Mouse (Mus musculus): ENCODE results near the gene Amn. TPM values are rescaled to one million over a fixed set of nuclear protein-coding genes. Genes with fewer than 3 reads are reported as not detected.

The Amn gene
- 0.34 and 0.50 TPM in 2 replicates for polyA plus RNA-seq (2014; fragmentation: Nextera tagmentation; extraction: Ambion mirVana)

- H3K27ac ChIP-seq (replicated peaks; ENCODE audit: low read depth, low read length), result no peak within 1 kb of the TSS
- 35% methylated on average over 22 of the region's 25 CpGs for WGBS
- peaks cover 61% of the 10 kb centered on the region for H3K27me3 ChIP-seq (replicated peaks; ENCODE audit: control insufficient read depth, insufficient read depth, low read length)
- no peaks in the 10 kb centered on the region for H3K9me3 ChIP-seq (ENCODE audit: control insufficient read depth, low read length)
- peak within 1 kb of the TSS; percentile 23 for H3K4me3 ChIP-seq (ENCODE audit: low read depth, low read length)
- ATAC-seq (ENCODE audit: low read depth), result no peak
- peak within 1 kb of the TSS; percentile 29 for H3K4me2 ChIP-seq (ENCODE audit: low read depth, low read length)
- no peaks in the 10 kb centered on the region for H3K36me3 ChIP-seq (ENCODE audit: control insufficient read depth, insufficient read depth, low read length)
- H3K4me1 ChIP-seq (ENCODE audit: control insufficient read depth, insufficient read depth, low read length), result peaks cover 13% of the 10 kb centered on the region
- DNase-seq (ENCODE audit: low spot score), result no peak
- 0 out of 2 replicates have a peak within 1 kb of the TSS, but pooled peaks have one; percentile 8 for H3K9ac ChIP-seq (ENCODE audit: low read depth, low read length)
Measured at GRCm38 (mm10) chr12:111270629-111271277, at the start of gene Amn. Amn (plus strand) TSS chr12:111271095.

DNA sequence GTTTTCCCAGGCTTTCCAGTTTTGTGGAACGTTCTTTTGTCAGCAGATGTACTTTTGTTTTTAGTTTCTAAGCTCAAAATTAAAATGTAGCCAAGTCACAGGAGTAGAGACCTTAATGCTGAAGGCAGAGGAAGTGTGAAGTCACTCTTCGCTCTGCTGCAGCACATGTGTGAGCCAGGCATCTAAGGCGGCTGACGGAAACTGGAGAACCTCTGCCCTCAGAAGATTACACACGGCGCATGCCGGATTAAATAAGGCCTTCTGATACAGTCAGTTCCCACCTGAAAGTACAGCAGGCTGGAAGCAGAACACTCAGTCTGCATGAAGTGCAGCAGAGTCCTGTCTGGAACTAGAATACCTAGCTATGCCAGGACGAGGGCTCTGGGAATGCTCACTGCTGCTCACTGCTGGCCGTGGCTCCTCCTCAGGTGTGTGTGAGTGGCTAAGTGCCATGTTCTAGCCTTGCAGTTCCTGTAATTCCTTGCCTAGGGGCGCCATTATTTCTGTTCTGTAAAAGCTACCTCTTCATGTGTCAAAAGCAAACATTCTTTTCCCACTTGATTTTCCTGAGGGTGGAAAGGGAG, 45.6 kb upstream of the Amn start:
- peak; percentile 58 for DNase-seq (ENCODE audit: low spot score)
- peak overlapping the region; percentile 30 for H3K27ac ChIP-seq (replicated peaks; ENCODE audit: low read depth, low read length)
- peaks cover 30% of the 10 kb centered on the region for H3K36me3 ChIP-seq (ENCODE audit: control insufficient read depth, insufficient read depth, low read length)
- WGBS, result 40% methylated on average over 10 of the region's 10 CpGs
- H3K27me3 ChIP-seq (replicated peaks; ENCODE audit: control insufficient read depth, insufficient read depth, low read length), result no peaks in the 10 kb centered on the region
- 0 out of 2 replicates have a peak, but pooled peaks cover 7% of the 10 kb centered on the region for H3K9me3 ChIP-seq (ENCODE audit: control insufficient read depth, low read length)
- no peak overlapping the region for H3K4me3 ChIP-seq (ENCODE audit: low read depth, low read length)
- H3K4me1 ChIP-seq (ENCODE audit: control insufficient read depth, insufficient read depth, low read length), result peaks cover 4% of the 10 kb centered on the region; the same call in 1 of the 2 replicates
- ATAC-seq (ENCODE audit: low read depth), result peak; percentile 79
- H3K9ac ChIP-seq (ENCODE audit: low read depth, low read length), result no peak overlapping the region
- no peak overlapping the region for H3K4me2 ChIP-seq (ENCODE audit: low read depth, low read length)

- WGBS, result 69% methylated on average over 4 of the region's 4 CpGs
- no peak for DNase-seq (ENCODE audit: low spot score)
Measured at GRCm38 (mm10) chr12:111227410-111227809, 43.5 kb upstream of the Amn start.

DNA sequence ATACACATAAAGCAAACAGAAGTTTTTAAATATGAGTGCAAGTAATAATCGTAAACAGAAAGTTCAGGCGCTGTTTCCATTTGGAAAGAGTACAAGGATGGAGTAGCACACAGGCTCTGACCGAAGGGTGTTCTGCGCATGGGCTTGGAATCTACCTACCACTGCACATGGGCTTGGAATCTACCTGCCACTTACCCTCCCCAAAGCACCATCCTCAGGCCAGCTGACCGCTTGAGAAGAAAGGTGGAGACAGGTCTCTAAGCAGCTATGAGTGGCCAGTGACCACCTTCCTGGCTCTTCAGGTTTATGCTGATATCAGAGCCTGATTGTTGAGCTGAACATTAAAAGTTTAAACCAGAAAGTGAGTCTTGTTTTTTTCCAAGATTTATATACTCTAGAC, 42.4 kb upstream of the Amn start:
- Histone ChIP-seq H3K9ac (ENCODE audit: low read depth, low read length) (no peak overlapping the region), H3K27ac (replicated peaks; ENCODE audit: low read depth, low read length) (no peak overlapping the region), H3K9me3 (ENCODE audit: control insufficient read depth, low read length) (no peaks in the 10 kb centered on the region), H3K27me3 (replicated peaks; ENCODE audit: control insufficient read depth, insufficient read depth, low read length) (no peaks in the 10 kb centered on the region), H3K4me1 (ENCODE audit: control insufficient read depth, insufficient read depth, low read length) (peaks cover 4% of the 10 kb centered on the region; the same call in 1 of the 2 replicates), H3K4me2 (ENCODE audit: low read depth, low read length) (no peak overlapping the region), H3K36me3 (ENCODE audit: control insufficient read depth, insufficient read depth, low read length) (peaks cover 4% of the 10 kb centered on the region; the same call in 1 of the 2 replicates), H3K4me3 (ENCODE audit: low read depth, low read length) (no peak overlapping the region)
- WGBS, result 96% methylated on average over 5 of the region's 5 CpGs
- ATAC-seq (ENCODE audit: low read depth) (no peak), DNase-seq (ENCODE audit: low spot score) (no peak)

More at GRCm38 (mm10) chr12:111227410-111227809, 43.5 kb upstream of the Amn start:
- Histone ChIP-seq H3K27me3 (replicated peaks; ENCODE audit: control insufficient read depth, insufficient read depth, low read length) (no peaks in the 10 kb centered on the region), H3K9me3 (ENCODE audit: control insufficient read depth, low read length) (no peaks in the 10 kb centered on the region), H3K4me3 (ENCODE audit: low read depth, low read length) (no peak overlapping the region), H3K27ac (replicated peaks; ENCODE audit: low read depth, low read length) (no peak overlapping the region), H3K4me2 (ENCODE audit: low read depth, low read length) (no peak overlapping the region), H3K36me3 (ENCODE audit: control insufficient read depth, insufficient read depth, low read length) (peaks cover 12% of the 10 kb centered on the region), H3K9ac (ENCODE audit: low read depth, low read length) (no peak overlapping the region), H3K4me1 (ENCODE audit: control insufficient read depth, insufficient read depth, low read length) (peaks cover 4% of the 10 kb centered on the region; the same call in 1 of the 2 replicates)
- ATAC-seq (ENCODE audit: low read depth), result no peak

GRCm38 (mm10) chr12:111230793-111231192, 40.1 kb upstream of the Amn start:
- Histone ChIP-seq H3K4me1 (ENCODE audit: control insufficient read depth, insufficient read depth, low read length) (no peaks in the 10 kb centered on the region), H3K4me3 (ENCODE audit: low read depth, low read length) (no peak overlapping the region), H3K27me3 (replicated peaks; ENCODE audit: control insufficient read depth, insufficient read depth, low read length) (no peaks in the 10 kb centered on the region), H3K9me3 (ENCODE audit: control insufficient read depth, low read length) (no peaks in the 10 kb centered on the region), H3K27ac (replicated peaks; ENCODE audit: low read depth, low read length) (no peak overlapping the region), H3K36me3 (ENCODE audit: control insufficient read depth, insufficient read depth, low read length) (no peaks in the 10 kb centered on the region), H3K4me2 (ENCODE audit: low read depth, low read length) (no peak overlapping the region), H3K9ac (ENCODE audit: low read depth, low read length) (no peak overlapping the region)
- ATAC-seq (ENCODE audit: low read depth), result no peak
- 77% methylated on average over 2 of the region's 2 CpGs for WGBS
- DNase-seq (ENCODE audit: low spot score), result no peak

GRCm38 (mm10) chr12:111233798-111234197, 37.1 kb upstream of the Amn start:
- H3K4me3 ChIP-seq (ENCODE audit: low read depth, low read length), result no peak overlapping the region
- no peak overlapping the region for H3K9ac ChIP-seq (ENCODE audit: low read depth, low read length)
- H3K27ac ChIP-seq (replicated peaks; ENCODE audit: low read depth, low read length), result no peak overlapping the region
- DNase-seq (ENCODE audit: low spot score), result no peak
- 0 out of 2 replicates have a peak, but pooled peaks cover 15% of the 10 kb centered on the region for H3K36me3 ChIP-seq (ENCODE audit: control insufficient read depth, insufficient read depth, low read length)
- WGBS, result 87% methylated on average over 4 of the region's 4 CpGs
- H3K9me3 ChIP-seq (ENCODE audit: control insufficient read depth, low read length), result no peaks in the 10 kb centered on the region
- ATAC-seq (ENCODE audit: low read depth), result no peak
- no peaks in the 10 kb centered on the region for H3K4me1 ChIP-seq (ENCODE audit: control insufficient read depth, insufficient read depth, low read length)
- H3K27me3 ChIP-seq (replicated peaks; ENCODE audit: control insufficient read depth, insufficient read depth, low read length), result no peaks in the 10 kb centered on the region
- no peak overlapping the region for H3K4me2 ChIP-seq (ENCODE audit: low read depth, low read length)

DNA sequence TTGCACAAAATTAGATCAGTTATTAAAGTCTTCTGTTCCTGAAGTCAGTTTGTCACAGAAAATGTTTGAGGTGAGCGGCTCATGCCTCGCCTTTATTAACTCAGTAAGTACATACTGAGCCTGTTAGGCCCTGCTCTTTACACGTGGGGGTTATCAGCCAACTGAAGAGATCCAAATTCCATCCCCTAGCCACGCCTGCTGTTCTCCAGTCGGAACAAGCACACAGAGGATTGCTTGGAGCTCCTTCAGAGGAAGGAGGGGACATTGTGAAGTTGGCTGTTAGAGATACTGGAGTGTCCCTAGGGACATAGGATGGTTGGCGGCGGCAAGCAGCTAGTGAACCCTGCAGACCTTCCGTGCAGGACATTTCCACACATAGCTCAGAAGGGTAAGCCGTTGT, 36.5 kb upstream of the Amn start:
- no peak overlapping the region for H3K9ac ChIP-seq (ENCODE audit: low read depth, low read length)
- no peaks in the 10 kb centered on the region for H3K4me1 ChIP-seq (ENCODE audit: control insufficient read depth, insufficient read depth, low read length)
- H3K9me3 ChIP-seq (ENCODE audit: control insufficient read depth, low read length), result no peaks in the 10 kb centered on the region
- H3K4me3 ChIP-seq (ENCODE audit: low read depth, low read length), result no peak overlapping the region
- H3K36me3 ChIP-seq (ENCODE audit: control insufficient read depth, insufficient read depth, low read length), result peaks cover 20% of the 10 kb centered on the region; the same call in 1 of the 2 replicates
- no peaks in the 10 kb centered on the region for H3K27me3 ChIP-seq (replicated peaks; ENCODE audit: control insufficient read depth, insufficient read depth, low read length)
- 72% methylated on average over 9 of the region's 9 CpGs for WGBS
- peak; percentile 52 for DNase-seq (ENCODE audit: low spot score)
- H3K27ac ChIP-seq (replicated peaks; ENCODE audit: low read depth, low read length), result no peak overlapping the region
- H3K4me2 ChIP-seq (ENCODE audit: low read depth, low read length), result no peak overlapping the region
- ATAC-seq (ENCODE audit: low read depth), result 0 out of 2 replicates have a peak, but pooled peaks have one; percentile 48

- Histone ChIP-seq H3K27me3 (replicated peaks; ENCODE audit: control insufficient read depth, insufficient read depth, low read length) (no peaks in the 10 kb centered on the region), H3K9me3 (ENCODE audit: control insufficient read depth, low read length) (no peaks in the 10 kb centered on the region), H3K9ac (ENCODE audit: low read depth, low read length) (no peak overlapping the region), H3K36me3 (ENCODE audit: control insufficient read depth, insufficient read depth, low read length) (peaks cover 23% of the 10 kb centered on the region; the same call in 1 of the 2 replicates), H3K4me2 (ENCODE audit: low read depth, low read length) (no peak overlapping the region), H3K4me1 (ENCODE audit: control insufficient read depth, insufficient read depth, low read length) (no peaks in the 10 kb centered on the region), H3K27ac (replicated peaks; ENCODE audit: low read depth, low read length) (no peak overlapping the region), H3K4me3 (ENCODE audit: low read depth, low read length) (no peak overlapping the region)
- ATAC-seq (ENCODE audit: low read depth), result no peak
- 84% methylated on average over 6 of the region's 6 CpGs for WGBS
- DNase-seq (ENCODE audit: low spot score), result no peak
Measured at GRCm38 (mm10) chr12:111235631-111236030, 35.3 kb upstream of the Amn start.

Data from embryonic facial prominence, embryonic 14.5 days (tissue).